Mouse (Mus musculus): ENCODE results near the gene Alcam. TPM values are rescaled to one million over a fixed set of nuclear protein-coding genes. Genes with fewer than 3 reads are reported as not detected.
A peak's percentile ranks its signal among the peaks of the same experiment; 100 is the strongest.

Alcam gene
- polyA plus RNA-seq, 1 experiment from 2014 or later = 3.6 TPM

- Histone ChIP-seq H3K36me3 (no peaks in the 10 kb centered on the region), H3K27ac (peak overlapping the region; percentile 64), H3K9me3 (replicated peaks) (no peaks in the 10 kb centered on the region), H3K4me1 (peaks cover 49% of the 10 kb centered on the region), H3K4me3 (peak overlapping the region; percentile 62), H3K27me3 (ENCODE audit: low read depth, poor library complexity, severe bottlenecking) (peaks cover 14% of the 10 kb centered on the region; the same call in 1 of the 2 replicates)
- peak; percentile 50 for DNase-seq (ENCODE audit: low spot score)
- WGBS = 2% methylated on average over 26 of the region's 26 CpGs
Measured at GRCm38 (mm10) chr16:52452477-52452831, 1.4 kb downstream of the Alcam start.

GRCm38 (mm10) chr16:52451786-52452476 lies 1.9 kb downstream of the Alcam start:
- DNase-seq (ENCODE audit: low spot score) = no peak
- H3K36me3 ChIP-seq = no peaks in the 10 kb centered on the region
- peak overlapping the region; percentile 62 for H3K4me3 ChIP-seq
- peaks cover 14% of the 10 kb centered on the region; the same call in 1 of the 2 replicates for H3K27me3 ChIP-seq (ENCODE audit: low read depth, poor library complexity, severe bottlenecking)
- peak overlapping the region; percentile 64 for H3K27ac ChIP-seq
- peaks cover 49% of the 10 kb centered on the region for H3K4me1 ChIP-seq
- under 1% methylated on average over 23 of the region's 23 CpGs for WGBS
- no peaks in the 10 kb centered on the region for H3K9me3 ChIP-seq (replicated peaks)

GRCm38 (mm10) chr16:52451101-52451785 lies 2.6 kb downstream of the Alcam start:
- 0% methylated on average over 15 of the region's 15 CpGs for WGBS
- H3K27ac ChIP-seq = 0 out of 2 replicates have a peak overlapping the region, but pooled peaks have one; percentile 42

GRCm38 (mm10) chr16:52450245-52451100 lies 3.4 kb downstream of the Alcam start:
- Histone ChIP-seq H3K27ac (peak overlapping the region; percentile 42), H3K4me3 (peak overlapping the region; percentile 62)
- WGBS = under 1% methylated on average over 28 of the region's 28 CpGs

More at GRCm38 (mm10) chr16:52451101-52451785, 2.6 kb downstream of the Alcam start:
- peak; percentile 47 for DNase-seq (ENCODE audit: low spot score)
- Histone ChIP-seq H3K4me1 (peaks cover 49% of the 10 kb centered on the region), H3K36me3 (no peaks in the 10 kb centered on the region), H3K4me3 (peak overlapping the region; percentile 62), H3K27me3 (ENCODE audit: low read depth, poor library complexity, severe bottlenecking) (peaks cover 14% of the 10 kb centered on the region; the same call in 1 of the 2 replicates), H3K9me3 (replicated peaks) (no peaks in the 10 kb centered on the region)

GRCm38 (mm10) chr16:52449889-52450244 lies 4.0 kb downstream of the Alcam start:
- DNase-seq (ENCODE audit: low spot score) = no peak
- peaks cover 14% of the 10 kb centered on the region; the same call in 1 of the 2 replicates for H3K27me3 ChIP-seq (ENCODE audit: low read depth, poor library complexity, severe bottlenecking)
- H3K36me3 ChIP-seq = no peaks in the 10 kb centered on the region
- no peaks in the 10 kb centered on the region for H3K9me3 ChIP-seq (replicated peaks)
- 0 out of 2 replicates have a peak overlapping the region, but pooled peaks have one; percentile 42 for H3K27ac ChIP-seq
- peak overlapping the region; percentile 62 for H3K4me3 ChIP-seq
- 4% methylated on average over 3 of the region's 3 CpGs for WGBS
- peaks cover 49% of the 10 kb centered on the region for H3K4me1 ChIP-seq

More at GRCm38 (mm10) chr16:52450245-52451100, 3.4 kb downstream of the Alcam start:
- peaks cover 49% of the 10 kb centered on the region for H3K4me1 ChIP-seq
- peak; percentile 55 for DNase-seq (ENCODE audit: low spot score)
- H3K9me3 ChIP-seq (replicated peaks) = no peaks in the 10 kb centered on the region
- peaks cover 14% of the 10 kb centered on the region; the same call in 1 of the 2 replicates for H3K27me3 ChIP-seq (ENCODE audit: low read depth, poor library complexity, severe bottlenecking)
- no peaks in the 10 kb centered on the region for H3K36me3 ChIP-seq

- no peaks in the 10 kb centered on the region for H3K9me3 ChIP-seq (replicated peaks)
- H3K4me1 ChIP-seq = peaks cover 22% of the 10 kb centered on the region
- no peak overlapping the region for H3K4me3 ChIP-seq
- 91% methylated on average over 3 of the region's 3 CpGs for WGBS
- H3K27ac ChIP-seq = no peak overlapping the region
- H3K36me3 ChIP-seq = no peaks in the 10 kb centered on the region
- no peak for DNase-seq (ENCODE audit: low spot score)
- no peaks in the 10 kb centered on the region for H3K27me3 ChIP-seq (ENCODE audit: low read depth, poor library complexity, severe bottlenecking)
Measured at GRCm38 (mm10) chr16:52445984-52446383, 7.9 kb downstream of the Alcam start.

GRCm38 (mm10) chr16:52443635-52444505 lies 10.0 kb downstream of the Alcam start:
- DNase-seq (ENCODE audit: low spot score) = no peak
- Histone ChIP-seq H3K4me1 (0 out of 2 replicates have a peak, but pooled peaks cover 9% of the 10 kb centered on the region), H3K27me3 (ENCODE audit: low read depth, poor library complexity, severe bottlenecking) (no peaks in the 10 kb centered on the region), H3K9me3 (replicated peaks) (no peaks in the 10 kb centered on the region), H3K36me3 (no peaks in the 10 kb centered on the region), H3K4me3 (no peak overlapping the region), H3K27ac (no peak overlapping the region)
- WGBS = 56% methylated on average over 9 of the region's 9 CpGs

- Histone ChIP-seq H3K4me1 (0 out of 2 replicates have a peak, but pooled peaks cover 2% of the 10 kb centered on the region), H3K4me3 (no peak overlapping the region), H3K27ac (no peak overlapping the region), H3K36me3 (no peaks in the 10 kb centered on the region), H3K27me3 (ENCODE audit: low read depth, poor library complexity, severe bottlenecking) (no peaks in the 10 kb centered on the region), H3K9me3 (replicated peaks) (no peaks in the 10 kb centered on the region)
- no peak for DNase-seq (ENCODE audit: low spot score)
- 76% methylated on average over 1 of the region's 1 CpGs for WGBS
Measured at GRCm38 (mm10) chr16:52443055-52443454, 10.8 kb downstream of the Alcam start.

- DNase-seq (ENCODE audit: low spot score) = no peak
- Histone ChIP-seq H3K4me3 (no peak overlapping the region), H3K36me3 (no peaks in the 10 kb centered on the region), H3K27ac (no peak overlapping the region), H3K4me1 (no peaks in the 10 kb centered on the region), H3K9me3 (replicated peaks) (no peaks in the 10 kb centered on the region), H3K27me3 (ENCODE audit: low read depth, poor library complexity, severe bottlenecking) (no peaks in the 10 kb centered on the region)
Measured at GRCm38 (mm10) chr16:52439600-52439999, 14.3 kb downstream of the Alcam start.

- no peak overlapping the region for H3K27ac ChIP-seq
- H3K9me3 ChIP-seq (replicated peaks) = no peaks in the 10 kb centered on the region
- no peaks in the 10 kb centered on the region for H3K27me3 ChIP-seq (ENCODE audit: low read depth, poor library complexity, severe bottlenecking)
- no peaks in the 10 kb centered on the region for H3K4me1 ChIP-seq
- WGBS = 82% methylated on average over 6 of the region's 6 CpGs
- no peak overlapping the region for H3K4me3 ChIP-seq
- DNase-seq (ENCODE audit: low spot score) = no peak
- no peaks in the 10 kb centered on the region for H3K36me3 ChIP-seq
Measured at GRCm38 (mm10) chr16:52439007-52439406, 14.9 kb downstream of the Alcam start.

GRCm38 (mm10) chr16:52438216-52438904 lies 15.5 kb downstream of the Alcam start:
- no peak overlapping the region for H3K27ac ChIP-seq
- no peak overlapping the region for H3K4me3 ChIP-seq
- H3K27me3 ChIP-seq (ENCODE audit: low read depth, poor library complexity, severe bottlenecking) = no peaks in the 10 kb centered on the region
- WGBS = 62% methylated on average over 6 of the region's 6 CpGs
- no peaks in the 10 kb centered on the region for H3K4me1 ChIP-seq
- no peak for DNase-seq (ENCODE audit: low spot score)
- no peaks in the 10 kb centered on the region for H3K9me3 ChIP-seq (replicated peaks)
- H3K36me3 ChIP-seq = no peaks in the 10 kb centered on the region
